Mouse (Mus musculus) ovary, postnatal 10 days (tissue): ENCODE results near the gene Ranbp2.
"Not testable (repeated sequence)": the region's sequence is repeated elsewhere in the genome, so short reads cannot be mapped to it uniquely, and the experiment has no call there.

Experiments used
- DNase-seq: peaks from one replicate; pipeline ENCODE4 v3.0.0; 2022; ENCODE audit warnings: low spot score

The Ranbp2 gene

GRCm38 (mm10) chr10:58497320-58498284 is 50.9 kb downstream of the Ranbp2 start, which contains the start of gene Ccdc138:
Gene Ccdc138 (plus strand): TSS chr10:58497948.
- peak; percentile 85 for DNase-seq

GRCm38 (mm10) chr10:58498516-58498915 is 51.8 kb downstream of the Ranbp2 start:
- no peak for DNase-seq

- no peak for DNase-seq
These were observed 82.6 kb downstream of the Ranbp2 start for GRCm38 (mm10) chr10:58529358-58529757.

- no peak for DNase-seq
These were observed 84.4 kb downstream of the Ranbp2 start for GRCm38 (mm10) chr10:58530896-58531790.

- no peak for DNase-seq
These were observed 85.5 kb downstream of the Ranbp2 start for GRCm38 (mm10) chr10:58532177-58532576.

GRCm38 (mm10) chr10:58536276-58536675 is 89.6 kb downstream of the Ranbp2 start:
- DNase-seq: not testable (repeated sequence)

GRCm38 (mm10) chr10:58540613-58541012 is 93.9 kb downstream of the Ranbp2 start:
- no peak for DNase-seq
